Mouse (Mus musculus) liver, postnatal 0 days (tissue): ENCODE results near the gene Brinp2. TPM values are rescaled to one million over a fixed set of nuclear protein-coding genes. Genes with fewer than 3 reads are reported as not detected.

ENCODE experiments used
- ATAC-seq: fragments of 200-750 bp; cut with Nextera tagmentation; 2 replicates; pipeline ENCODE4 v1.8.0; 2017; ENCODE audit warnings: mild to moderate bottlenecking, moderate library complexity
- DNase-seq: peaks from one replicate; pipeline ENCODE4 v3.0.0-alpha.2; 2016
- H3K27ac ChIP-seq: fragments of 300-500 bp; sonication (generic); 2 replicates; pipeline ENCODE4 v1.5.1; 2014; ENCODE audit warnings: antibody characterized with exemption, moderate library complexity, mild to moderate bottlenecking, low read depth
- H3K27me3 ChIP-seq: fragments of 300-500 bp; sonication (generic); 2 replicates; pipeline ENCODE4 v1.6.1; 2014; ENCODE audit warnings: low read length, control low read depth, mixed read lengths; ENCODE audit not compliant: insufficient read depth
- H3K36me3 ChIP-seq: fragments of 300-500 bp; sonication (generic); replicated peaks from 2 replicates; pipeline ENCODE4 v1.6.1; 2014; ENCODE audit warnings: mild to moderate bottlenecking, control low read depth, low read length, moderate library complexity, mixed read lengths; ENCODE audit not compliant: insufficient read depth
- H3K4me1 ChIP-seq: fragments of 300-500 bp; sonication (generic); 2 replicates; pipeline ENCODE4 v1.6.1; 2014; ENCODE audit warnings: antibody characterized with exemption, mild to moderate bottlenecking, control low read depth; ENCODE audit not compliant: insufficient read depth
- H3K4me2 ChIP-seq: fragments of 300-500 bp; sonication (generic); 2 replicates; pipeline ENCODE4 v1.6.1; 2014; ENCODE audit warnings: low read depth, mild to moderate bottlenecking, low read length, moderate library complexity, mixed read lengths
- H3K4me3 ChIP-seq: fragments of 300-500 bp; sonication (generic); 2 replicates; pipeline ENCODE4 v1.5.1; 2014; ENCODE audit warnings: low read depth, low read length
- H3K9ac ChIP-seq: fragments of 300-500 bp; sonication (generic); replicated peaks from 2 replicates; pipeline ENCODE4 v1.6.1; 2014; ENCODE audit warnings: mild to moderate bottlenecking, moderate library complexity
- H3K9me3 ChIP-seq: fragments of 300-500 bp; sonication (generic); 2 replicates; pipeline ENCODE4 v1.6.1; 2016; ENCODE audit warnings: mild to moderate bottlenecking, control low read depth, low read length, mixed read lengths
- CTCF ChIP-seq: sonication (generic); IDR thresholded peaks from 2 replicates; pipeline ENCODE4 v1.5.1; 2016; ENCODE audit warnings: antibody characterized with exemption, low read depth
- EP300 ChIP-seq: IDR thresholded peaks from 2 replicates; pipeline ENCODE4 v1.6.1; 2016; ENCODE audit warnings: antibody characterized with exemption, low read depth, mild to moderate bottlenecking
- WGBS: fragments of 180-500 bp; shearing (Covaris S2); extraction: QIAGEN DNeasy Blood & Tissue Kit; methylation state at CpG from one replicate; pipeline ENCODE4 v1.1.7; 2014; ENCODE audit not compliant: insufficient replicate concordance; 5-methylcytosine and 5-hydroxymethylcytosine counted together
- polyA plus RNA-seq: library from polyadenylated mRNA; unstranded; fragments of >200 nt; fragmentation: Nextera tagmentation; extraction: Ambion mirVana; gene quantifications from 2 replicates; pipeline ENCODE4 v1.2.1, GENCODE M21; 2015

The Brinp2 gene
- polyA plus RNA-seq, 1 experiment from 2014 or later = not detected

DNA sequence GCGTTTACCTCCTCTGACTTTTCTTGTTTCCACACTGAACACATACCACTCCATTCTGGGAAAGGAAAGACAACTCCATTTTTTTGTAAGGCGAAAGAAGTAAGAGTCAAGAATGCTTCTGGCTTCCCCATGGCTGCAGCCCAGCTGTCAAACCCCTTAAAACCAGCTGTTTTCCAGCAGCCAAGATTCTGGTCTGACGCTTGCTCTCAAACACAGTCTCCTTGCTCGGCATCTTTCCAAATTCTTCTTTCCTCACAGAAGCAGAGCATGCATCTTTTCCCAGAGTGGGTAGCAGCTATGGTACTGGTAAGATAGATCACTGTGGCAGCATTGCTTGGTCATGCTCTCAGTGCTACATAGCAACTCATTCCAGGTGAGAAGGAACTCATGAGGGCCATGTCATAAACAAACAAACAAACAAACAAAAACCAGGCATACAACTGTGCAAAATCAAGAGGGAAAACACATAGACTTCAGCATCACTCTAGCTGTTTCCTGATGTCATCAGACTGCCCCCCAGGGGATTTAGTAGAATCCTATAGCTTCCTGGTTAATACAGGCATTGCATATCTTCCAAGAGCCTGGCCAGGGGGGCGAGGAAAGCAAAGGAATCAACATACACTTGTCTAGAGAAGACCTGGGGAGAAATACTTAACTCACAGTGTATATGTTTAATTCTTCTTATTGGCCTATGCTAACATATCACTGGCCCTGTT, 2.3 kb downstream of the Brinp2 start:
- DNase-seq = no peak
- WGBS = 59% methylated on average over 5 of the region's 5 CpGs
- Histone ChIP-seq H3K4me1 (no peaks in the 10 kb centered on the region), H3K27me3 (peaks cover 20% of the 10 kb centered on the region), H3K9me3 (no peaks in the 10 kb centered on the region), H3K36me3 (no peaks in the 10 kb centered on the region), H3K9ac (no peak overlapping the region), H3K4me3 (no peak overlapping the region), H3K4me2 (no peak overlapping the region), H3K27ac (no peak overlapping the region)
- ATAC-seq = no peak
- TF ChIP-seq CTCF = no peak
- TF ChIP-seq EP300 = no peak

- no peak overlapping the region for H3K4me2 ChIP-seq
- ATAC-seq = no peak
Observed at GRCm38 (mm10) chr1:158343243-158343714, 12.8 kb downstream of the Brinp2 start.

DNA sequence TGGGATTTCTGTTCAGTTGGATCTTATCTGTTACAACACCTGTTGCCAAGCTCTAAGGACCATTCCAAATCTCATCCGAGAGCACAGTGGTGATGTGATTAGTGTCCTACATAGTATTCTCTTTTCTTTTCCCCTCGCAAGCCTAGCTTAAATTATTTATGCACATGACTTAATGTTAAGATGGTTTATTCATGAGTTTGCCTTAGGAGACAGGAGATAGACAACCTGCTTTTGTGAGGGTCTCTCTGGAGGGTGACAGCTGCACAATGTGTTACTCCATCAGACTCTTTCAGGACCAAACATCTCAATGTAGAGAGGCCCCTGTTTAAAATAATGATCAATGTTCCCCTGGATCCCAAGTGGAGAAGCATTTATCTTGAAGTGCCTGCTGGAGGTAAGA, 27.3 kb downstream of the Brinp2 start:
- H3K27me3 ChIP-seq = no peaks in the 10 kb centered on the region
- H3K9me3 ChIP-seq = no peaks in the 10 kb centered on the region
- H3K9ac ChIP-seq = no peak overlapping the region
- H3K4me1 ChIP-seq = no peaks in the 10 kb centered on the region
- no peak overlapping the region for H3K4me3 ChIP-seq
- no peak overlapping the region for H3K4me2 ChIP-seq
- no peak overlapping the region for H3K27ac ChIP-seq
- WGBS = 83% methylated on average over 2 of the region's 2 CpGs
- TF ChIP-seq EP300 (no peak), CTCF (no peak)
- H3K36me3 ChIP-seq = no peaks in the 10 kb centered on the region
- DNase-seq = no peak
- ATAC-seq = no peak

More at GRCm38 (mm10) chr1:158343243-158343714, 12.8 kb downstream of the Brinp2 start:
- Histone ChIP-seq H3K9ac (no peak overlapping the region), H3K27ac (no peak overlapping the region), H3K27me3 (no peaks in the 10 kb centered on the region), H3K4me1 (no peaks in the 10 kb centered on the region), H3K36me3 (no peaks in the 10 kb centered on the region), H3K4me3 (no peak overlapping the region), H3K9me3 (no peaks in the 10 kb centered on the region)
- TF ChIP-seq EP300 = no peak
- peak; percentile 31 for TF ChIP-seq CTCF
- DNase-seq = no peak
- 50% methylated on average over 6 of the region's 6 CpGs for WGBS

DNA sequence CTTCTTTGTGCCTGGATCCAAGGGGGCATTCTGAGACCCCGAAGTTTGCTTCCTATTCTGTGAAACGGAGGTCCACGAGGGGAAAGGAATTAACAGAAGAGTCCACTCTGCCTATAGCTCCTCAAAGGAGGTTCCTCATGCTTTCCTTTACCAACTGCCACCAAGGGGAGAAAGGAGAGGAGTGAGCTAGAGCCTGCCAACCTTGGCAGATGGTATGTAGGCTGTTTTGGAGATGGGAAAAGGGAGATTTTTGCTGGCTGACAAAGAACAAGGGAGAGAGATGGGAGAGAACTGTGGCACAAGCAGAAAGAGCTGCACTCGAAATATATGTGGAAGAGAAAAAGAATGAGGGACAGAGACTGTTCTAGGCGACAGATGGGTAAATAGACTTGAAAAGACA, 28.0 kb downstream of the Brinp2 start:
- Histone ChIP-seq H3K4me1 (no peaks in the 10 kb centered on the region), H3K4me3 (no peak overlapping the region), H3K27ac (no peak overlapping the region), H3K27me3 (no peaks in the 10 kb centered on the region), H3K9ac (no peak overlapping the region), H3K9me3 (no peaks in the 10 kb centered on the region), H3K4me2 (no peak overlapping the region), H3K36me3 (no peaks in the 10 kb centered on the region)
- TF ChIP-seq EP300 = no peak
- TF ChIP-seq CTCF = no peak
- no peak for DNase-seq
- no peak for ATAC-seq
- 56% methylated on average over 5 of the region's 5 CpGs for WGBS

GRCm38 (mm10) chr1:158323325-158323724, 32.8 kb downstream of the Brinp2 start:
- WGBS = 69% methylated on average over 6 of the region's 6 CpGs

DNA sequence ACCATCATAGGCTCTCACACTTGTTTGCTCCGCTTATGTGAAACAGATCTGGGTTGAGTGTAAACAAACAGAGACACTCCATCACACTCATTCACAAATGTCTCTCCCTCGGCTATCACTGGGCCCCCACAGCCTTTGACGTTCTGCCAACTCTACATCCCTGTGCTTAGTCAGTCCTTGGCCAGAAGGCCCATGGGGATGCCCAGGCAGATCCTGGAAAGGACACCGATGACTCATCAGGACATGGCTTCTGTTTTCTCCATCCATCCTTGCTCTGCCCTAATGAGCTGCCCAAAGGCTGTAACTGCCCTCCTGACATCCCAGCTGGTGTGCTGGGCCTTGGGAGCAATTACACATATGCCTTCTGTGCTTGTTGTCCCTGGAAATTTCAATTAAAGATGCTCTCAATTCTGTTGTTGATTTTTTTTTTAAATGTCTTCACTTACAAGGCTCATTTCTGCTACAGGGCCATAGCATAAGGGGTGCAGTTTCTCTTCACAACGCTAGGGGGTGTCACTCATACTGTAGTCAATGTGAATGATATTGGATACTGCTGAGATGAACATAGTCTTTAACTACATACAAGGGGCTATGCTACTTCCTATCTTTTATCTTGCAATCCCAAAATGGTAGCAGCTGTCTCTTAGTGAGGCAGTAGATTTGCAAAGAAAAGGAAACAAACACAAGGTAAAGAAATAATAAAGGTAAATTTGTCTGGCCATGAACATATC, 45.5 kb downstream of the Brinp2 start:
- TF ChIP-seq CTCF (no peak), EP300 (no peak)
- ATAC-seq (no peak), DNase-seq (no peak)

More at GRCm38 (mm10) chr1:158323325-158323724, 32.8 kb downstream of the Brinp2 start:
- Histone ChIP-seq H3K36me3 (no peaks in the 10 kb centered on the region), H3K4me3 (no peak overlapping the region), H3K4me2 (no peak overlapping the region), H3K9me3 (no peaks in the 10 kb centered on the region), H3K27ac (no peak overlapping the region), H3K4me1 (no peaks in the 10 kb centered on the region), H3K9ac (no peak overlapping the region), H3K27me3 (no peaks in the 10 kb centered on the region)
- ATAC-seq = no peak
- TF ChIP-seq CTCF (no peak), EP300 (no peak)
- DNase-seq = no peak

More for the DNA sequence above, 45.5 kb downstream of the Brinp2 start:
- H3K4me1 ChIP-seq = no peaks in the 10 kb centered on the region
- H3K4me3 ChIP-seq = no peak overlapping the region
- H3K9me3 ChIP-seq = no peaks in the 10 kb centered on the region
- H3K36me3 ChIP-seq = no peaks in the 10 kb centered on the region
- no peak overlapping the region for H3K27ac ChIP-seq
- H3K9ac ChIP-seq = no peak overlapping the region
- no peak overlapping the region for H3K4me2 ChIP-seq
- H3K27me3 ChIP-seq = no peaks in the 10 kb centered on the region
- 58% methylated on average over 5 of the region's 5 CpGs for whole genome bisulfite sequencing
